Mouse (Mus musculus) MEL (cell line): ENCODE measurements around the gene Sox5. TPM values are rescaled to one million over a fixed set of nuclear protein-coding genes. Genes with fewer than 3 reads are reported as not detected.
A peak's percentile ranks its signal among the peaks of the same experiment; 100 is the strongest.

Experiments
- DNase-seq: peaks from one replicate; pipeline ENCODE4 v3.0.0; 2011; ENCODE audit warnings: low read depth, low spot score
- H3K27ac ChIP-seq: 2 replicates; pipeline ENCODE4 v1.5.1; 2012; ENCODE audit warnings: low read depth, mild to moderate bottlenecking, control low read depth, low read length, moderate library complexity; ENCODE audit not compliant: control insufficient read depth
- H3K27me3 ChIP-seq, 2 experiments: fragments of 150-350 bp in 1 of 2; sonication (generic) in 1 of 2; 2 replicates each; pipeline ENCODE4 v1.6.1; 2012; ENCODE audit warnings: low read length in 2 of 2, mild to moderate bottlenecking in 2 of 2, improper control_type of control experiment in 1 of 2, moderate library complexity in 1 of 2; ENCODE audit not compliant: insufficient read depth in 2 of 2, control insufficient read depth in 1 of 2
- H3K36me3 ChIP-seq, 2 experiments: 2 replicates each; pipeline ENCODE4 v1.6.1; 2012 to 2014; ENCODE audit warnings: low read length in 2 of 2, improper control_type of control experiment in 1 of 2, inconsistent platforms in 1 of 2, mild to moderate bottlenecking in 1 of 2; ENCODE audit not compliant: insufficient read depth in 2 of 2, control insufficient read depth in 1 of 2
- H3K4me1 ChIP-seq, 2 experiments: fragments of 150-350 bp in 1 of 2; sonication (generic) in 1 of 2; 2 replicates each; pipeline ENCODE4 v1.6.1; 2012; ENCODE audit warnings: low read length in 2 of 2, improper control_type of control experiment in 1 of 2, mild to moderate bottlenecking in 1 of 2; ENCODE audit not compliant: insufficient read depth in 2 of 2, control insufficient read depth in 1 of 2
- H3K4me3 ChIP-seq, 2 experiments: fragments of 150-350 bp in 1 of 2; sonication (generic) in 1 of 2; 2 replicates each; pipeline ENCODE4 v1.5.1; 2012; ENCODE audit warnings: low read depth in 2 of 2, low read length in 2 of 2, mild to moderate bottlenecking in 2 of 2, moderate library complexity in 2 of 2, control low read depth in 1 of 2, improper control_type of control experiment in 1 of 2; ENCODE audit not compliant: control insufficient read depth in 1 of 2, insufficient read depth in 1 of 2
- H3K79me2 ChIP-seq: 2 replicates; pipeline ENCODE4 v1.6.1; 2012; ENCODE audit warnings: mild to moderate bottlenecking, low read length, moderate library complexity; ENCODE audit not compliant: control insufficient read depth, poor library complexity, insufficient read depth
- H3K9ac ChIP-seq: 2 replicates; pipeline ENCODE4 v1.6.1; 2012; ENCODE audit warnings: low read depth, mild to moderate bottlenecking, control low read depth, low read length, moderate library complexity; ENCODE audit not compliant: control insufficient read depth, poor library complexity, severe bottlenecking
- H3K9me3 ChIP-seq: fragments of 150-350 bp; sonication (generic); replicated peaks from 2 replicates; pipeline ENCODE4 v1.6.1; 2012; ENCODE audit warnings: mild to moderate bottlenecking, low read length, improper control_type of control experiment, moderate library complexity; ENCODE audit not compliant: insufficient read depth
- CHD1 ChIP-seq: IDR thresholded peaks from 2 replicates; pipeline ENCODE4 v1.6.1; 2012; ENCODE audit warnings: low read depth, mild to moderate bottlenecking, inconsistent platforms, low read length, improper control_type of control experiment
- CTCF ChIP-seq, 3 experiments: IDR thresholded peaks in 2 of 3; conservative IDR thresholded peaks in 1 of 3; 2 replicates each; pipeline ENCODE4 v1.5.1; 2011 to 2012; ENCODE audit warnings: low read length in 3 of 3, low read depth in 2 of 3, mild to moderate bottlenecking in 2 of 3, improper control_type of control experiment in 1 of 3, inconsistent platforms in 1 of 3, mixed read lengths in 1 of 3, moderate library complexity in 1 of 3; ENCODE audit not compliant: control insufficient read depth in 1 of 3, insufficient read depth in 1 of 3, poor library complexity in 1 of 3, severe bottlenecking in 1 of 3
- EP300 ChIP-seq, 2 experiments: IDR thresholded peaks; 2 replicates each; pipeline ENCODE4 v1.6.1; 2011; ENCODE audit warnings: improper control_type of control experiment in 2 of 2, low read length in 2 of 2, low read depth in 1 of 2, mild to moderate bottlenecking in 1 of 2
- HCFC1 ChIP-seq: IDR thresholded peaks from 2 replicates; pipeline ENCODE4 v1.6.1; 2012; ENCODE audit warnings: low read depth, mild to moderate bottlenecking, inconsistent platforms, low read length, improper control_type of control experiment, moderate library complexity
- JUND ChIP-seq: IDR thresholded peaks from 2 replicates; pipeline ENCODE4 v1.6.1; 2011; ENCODE audit warnings: low read depth, mild to moderate bottlenecking, improper control_type of control experiment, low read length
- KAT2A ChIP-seq: conservative IDR thresholded peaks from 2 replicates; pipeline ENCODE4 v1.6.1; 2012; ENCODE audit warnings: low read depth, low read length, improper control_type of control experiment, inconsistent platforms
- MAX ChIP-seq: IDR thresholded peaks from 2 replicates; pipeline ENCODE4 v1.6.1; 2011; ENCODE audit warnings: low read length, improper control_type of control experiment
- MYB ChIP-seq: IDR thresholded peaks from 2 replicates; pipeline ENCODE4 v1.6.1; 2011; ENCODE audit warnings: mild to moderate bottlenecking, low read depth, low read length, improper control_type of control experiment
- MYC ChIP-seq: IDR thresholded peaks from 2 replicates; pipeline ENCODE4 v1.6.1; 2011; ENCODE audit warnings: low read depth, mild to moderate bottlenecking, low read length, improper control_type of control experiment, moderate library complexity
- POLR2AphosphoS5 ChIP-seq: IDR thresholded peaks from 2 replicates; pipeline ENCODE4 v1.6.1; 2012; ENCODE audit warnings: low read depth, borderline replicate concordance, mild to moderate bottlenecking, inconsistent platforms, low read length, moderate library complexity, mixed read lengths
- RAD21 ChIP-seq: IDR thresholded peaks from 2 replicates; pipeline ENCODE4 v1.6.1; 2011; ENCODE audit warnings: mild to moderate bottlenecking, low read depth, low read length, improper control_type of control experiment
- SMC3 ChIP-seq: IDR thresholded peaks from 2 replicates; pipeline ENCODE4 v1.6.1; 2011; ENCODE audit warnings: low read depth, low read length, improper control_type of control experiment
- UBTF ChIP-seq: IDR thresholded peaks from 2 replicates; pipeline ENCODE4 v1.6.1; 2012; ENCODE audit warnings: low read depth, mild to moderate bottlenecking, inconsistent platforms, low read length, improper control_type of control experiment, moderate library complexity, borderline replicate concordance; ENCODE audit not compliant: insufficient read depth
- ZKSCAN1 ChIP-seq: IDR thresholded peaks from 2 replicates; pipeline ENCODE4 v1.6.1; 2012; ENCODE audit warnings: low read depth, mild to moderate bottlenecking, inconsistent platforms, low read length, improper control_type of control experiment, moderate library complexity
- ZMIZ1 ChIP-seq: IDR thresholded peaks from 2 replicates; pipeline ENCODE4 v1.6.1; 2012; ENCODE audit warnings: low read depth, mild to moderate bottlenecking, inconsistent platforms, low read length, improper control_type of control experiment, moderate library complexity
- polyA plus RNA-seq, 2 experiments: library from polyadenylated mRNA; stranded (reverse) in 1 of 2; unstranded in 1 of 2; fragments of >175 nt in 1 of 2; fragments of >200 nt in 1 of 2; gene quantifications; 2 replicates each; pipeline versions ENCODE4 v1.2.1 to v1.2.4; 2012; ENCODE audit warnings: low replicate concordance in 2 of 2, low read depth in 1 of 2; ENCODE audit not compliant: insufficient read length in 2 of 2, insufficient read depth in 1 of 2, missing spikeins in 1 of 2
- total RNA-seq: library from RNA; depleted of rRNA; stranded (reverse); fragments of 300-350 nt; gene quantifications from 2 replicates; pipeline ENCODE4 v1.2.3, GENCODE M21; 2012

Sox5 gene
- total and polyA plus RNA-seq, 3 experiments: 0.19 to 3.0 TPM; not detected in 1

DNA sequence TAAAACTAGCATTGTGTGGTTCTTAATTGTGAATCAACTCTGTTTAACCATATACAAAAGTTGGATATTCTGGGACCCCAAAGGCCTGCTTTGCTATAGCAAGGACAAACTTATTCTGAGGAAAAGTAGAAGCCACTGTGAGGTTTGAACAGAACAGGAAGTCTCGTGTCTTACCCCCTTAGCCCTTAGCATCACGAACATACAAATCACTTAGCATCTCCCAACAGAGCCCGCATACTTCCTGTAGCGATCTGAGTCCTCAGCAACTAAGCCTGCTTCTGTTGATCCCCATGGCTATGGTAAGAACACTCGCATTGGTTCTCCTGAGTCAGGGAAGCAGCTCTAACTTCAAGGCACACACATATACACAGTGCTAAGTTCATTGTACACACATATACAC is 337.4 kb downstream of the Sox5 start:
- Histone ChIP-seq H3K79me2 (no peaks in the 10 kb centered on the region), H3K9me3 (no peaks in the 10 kb centered on the region), H3K9ac (no peak overlapping the region), H3K4me1 (no peaks in the 10 kb centered on the region), H3K36me3 (no peaks in the 10 kb centered on the region), H3K4me3 (no peak overlapping the region), H3K27me3 (no peaks in the 10 kb centered on the region), H3K27ac (no peak overlapping the region)
- TF ChIP-seq KAT2A (no peak), EP300 (IDR thresholded peaks at IDR 0.05; ENCODE audit: low read depth in 1 of 2, low read length in 2 of 2) (no peak), CHD1 (no peak), RAD21 (no peak), SMC3 (no peak), ZKSCAN1 (no peak)
- DNase-seq: peak; percentile 28

DNA sequence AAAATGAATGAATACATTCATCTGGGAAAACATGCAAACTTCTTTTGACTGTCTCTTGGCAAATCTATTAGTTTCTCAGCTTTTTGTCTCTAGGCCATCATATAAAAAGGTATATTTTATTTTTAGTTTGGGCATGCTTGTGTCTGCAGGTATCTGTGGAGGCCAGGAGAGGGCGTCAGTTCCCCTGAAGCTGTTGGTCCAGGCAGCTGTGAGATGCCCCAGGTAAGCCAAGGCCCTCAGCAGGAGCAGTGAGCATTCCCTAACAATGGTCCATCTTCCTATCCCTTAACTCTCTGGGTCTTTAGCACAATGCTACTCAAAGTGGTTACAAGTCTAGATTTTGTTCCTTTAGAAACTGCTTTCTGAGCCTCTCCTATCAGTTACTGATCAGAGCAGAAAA is 338.1 kb downstream of the Sox5 start:
- Histone ChIP-seq H3K27me3 (no peaks in the 10 kb centered on the region), H3K9ac (no peak overlapping the region), H3K4me1 (no peaks in the 10 kb centered on the region), H3K4me3 (no peak overlapping the region), H3K9me3 (no peaks in the 10 kb centered on the region), H3K36me3 (no peaks in the 10 kb centered on the region), H3K79me2 (no peaks in the 10 kb centered on the region), H3K27ac (no peak overlapping the region)
- no peak for DNase-seq
- no peak for TF ChIP-seq JUND

DNA sequence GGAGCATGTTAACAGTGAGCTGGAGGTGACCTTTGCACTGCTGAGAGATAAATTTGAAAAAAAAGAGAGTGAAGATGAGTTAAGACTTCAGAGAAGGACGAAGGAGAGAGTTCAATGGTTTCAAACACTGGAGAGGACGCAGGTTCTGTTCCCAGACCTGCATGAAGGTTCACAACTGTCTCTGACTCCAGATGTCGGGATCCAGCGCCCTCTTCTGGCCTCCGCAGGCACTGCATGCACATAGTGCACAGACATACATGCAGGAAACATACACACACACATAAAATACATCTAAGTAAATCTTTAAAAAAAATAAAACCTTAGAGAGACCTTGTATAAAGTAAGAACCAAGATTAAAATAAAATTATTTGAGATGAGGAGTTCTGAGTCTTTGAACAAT is 352.5 kb downstream of the Sox5 start:
- peak; percentile 2 for DNase-seq
- TF ChIP-seq RAD21 (peak; percentile 26; the same call in 1 of the 2 replicates), MYB (no peak), CTCF (IDR thresholded peaks at IDR 0.05 in 2 of 3, conservative IDR thresholded peaks at IDR 0.05 in 1 of 3; ENCODE audit: control insufficient read depth in 1 of 3, insufficient read depth in 1 of 3, low read depth in 2 of 3, low read length in 3 of 3, poor library complexity in 1 of 3, severe bottlenecking in 1 of 3) (peak; percentile 26 to 42 (median 29); a peak in 4 of 6 replicates)
- no peaks in the 10 kb centered on the region for H3K9me3 ChIP-seq

GRCm38 (mm10) chr6:144408030-144408429 is 373.7 kb downstream of the Sox5 start:
- no peaks in the 10 kb centered on the region for H3K79me2 ChIP-seq
- H3K36me3 ChIP-seq: no peaks in the 10 kb centered on the region
- no peaks in the 10 kb centered on the region for H3K9me3 ChIP-seq
- no peak overlapping the region for H3K9ac ChIP-seq
- H3K27me3 ChIP-seq: no peaks in the 10 kb centered on the region
- H3K4me3 ChIP-seq: no peak overlapping the region
- DNase-seq: no peak
- H3K27ac ChIP-seq: no peak overlapping the region
- TF ChIP-seq JUND (no peak), SMC3 (no peak), ZMIZ1 (no peak), UBTF (no peak), POLR2AphosphoS5 (no peak), MAX (no peak), MYC (no peak), HCFC1 (no peak)
- H3K4me1 ChIP-seq: no peaks in the 10 kb centered on the region

More for the DNA sequence above, 352.5 kb downstream of the Sox5 start:
- Histone ChIP-seq H3K36me3 (no peaks in the 10 kb centered on the region), H3K9ac (no peak overlapping the region), H3K4me1 (no peaks in the 10 kb centered on the region), H3K27me3 (no peaks in the 10 kb centered on the region), H3K79me2 (no peaks in the 10 kb centered on the region), H3K4me3 (no peak overlapping the region), H3K27ac (no peak overlapping the region)
